Mouse (Mus musculus): ENCODE data around the gene Fbxo7. TPM values are rescaled to one million over a fixed set of nuclear protein-coding genes. Genes with fewer than 3 reads are reported as not detected.

Fbxo7 gene
- polyA plus RNA-seq, 1 experiment from 2014 or later, result 24.9 TPM

- 78% methylated on average over 5 of the region's 5 CpGs for WGBS
- Histone ChIP-seq H3K36me3 (ENCODE audit: control insufficient read depth, insufficient read depth, low read length) (peaks cover 5% of the 10 kb centered on the region; the same call in 1 of the 2 replicates), H3K4me2 (ENCODE audit: low read length) (no peak overlapping the region), H3K27me3 (replicated peaks; ENCODE audit: control insufficient read depth, insufficient read depth, low read length) (no peaks in the 10 kb centered on the region), H3K4me1 (ENCODE audit: control insufficient read depth, insufficient read depth, low read depth, low read length) (no peaks in the 10 kb centered on the region; the same call in 1 of the 2 replicates), H3K9me3 (ENCODE audit: control insufficient read depth, low read length) (peaks cover 5% of the 10 kb centered on the region; the same call in 1 of the 2 replicates), H3K4me3 (ENCODE audit: low read length) (no peak overlapping the region), H3K9ac (ENCODE audit: low read depth, low read length) (no peak overlapping the region), H3K27ac (ENCODE audit: low read depth, low read length) (no peak overlapping the region)
- no peak for ATAC-seq
Observed at GRCm38 (mm10) chr10:86066651-86067050, 44.9 kb downstream of the Fbxo7 start.

GRCm38 (mm10) chr10:86067911-86068310, 46.1 kb downstream of the Fbxo7 start:
- no peaks in the 10 kb centered on the region for H3K9me3 ChIP-seq (ENCODE audit: control insufficient read depth, low read length)
- WGBS, result 81% methylated on average over 10 of the region's 10 CpGs
- H3K4me3 ChIP-seq (ENCODE audit: low read length), result no peak overlapping the region
- no peak overlapping the region for H3K4me2 ChIP-seq (ENCODE audit: low read length)
- H3K9ac ChIP-seq (ENCODE audit: low read depth, low read length), result no peak overlapping the region
- H3K27ac ChIP-seq (ENCODE audit: low read depth, low read length), result no peak overlapping the region
- H3K27me3 ChIP-seq (replicated peaks; ENCODE audit: control insufficient read depth, insufficient read depth, low read length), result no peaks in the 10 kb centered on the region
- no peaks in the 10 kb centered on the region for H3K36me3 ChIP-seq (ENCODE audit: control insufficient read depth, insufficient read depth, low read length)
- no peaks in the 10 kb centered on the region; the same call in 1 of the 2 replicates for H3K4me1 ChIP-seq (ENCODE audit: control insufficient read depth, insufficient read depth, low read depth, low read length)
- ATAC-seq, result no peak

DNA sequence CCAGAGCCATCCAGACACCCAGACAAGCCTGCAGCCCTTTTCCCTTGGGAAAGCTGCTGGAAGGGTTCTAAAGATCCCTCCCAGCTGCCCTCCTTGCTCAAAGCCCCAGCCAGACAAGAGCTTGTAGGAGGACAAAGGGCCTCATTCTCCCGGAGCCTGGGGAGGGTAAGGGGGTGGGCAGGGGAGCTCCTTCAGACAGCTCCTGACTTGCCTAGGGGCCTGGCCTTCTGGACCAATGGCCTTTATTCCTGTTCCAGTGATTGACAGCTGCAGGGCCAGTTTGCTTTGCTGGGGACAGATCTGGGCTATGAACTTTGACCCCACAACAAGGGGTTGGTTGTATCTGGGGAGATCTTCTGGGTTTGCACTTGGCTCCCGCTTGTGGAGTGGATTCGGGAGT, 47.6 kb downstream of the Fbxo7 start:
- Histone ChIP-seq H3K4me2 (ENCODE audit: low read length) (no peak overlapping the region), H3K4me1 (ENCODE audit: control insufficient read depth, insufficient read depth, low read depth, low read length) (no peaks in the 10 kb centered on the region; the same call in 1 of the 2 replicates), H3K36me3 (ENCODE audit: control insufficient read depth, insufficient read depth, low read length) (peaks cover 2% of the 10 kb centered on the region; the same call in 1 of the 2 replicates), H3K4me3 (ENCODE audit: low read length) (no peak overlapping the region), H3K27ac (ENCODE audit: low read depth, low read length) (no peak overlapping the region), H3K9me3 (ENCODE audit: control insufficient read depth, low read length) (peaks cover 2% of the 10 kb centered on the region; the same call in 1 of the 2 replicates), H3K9ac (ENCODE audit: low read depth, low read length) (no peak overlapping the region), H3K27me3 (replicated peaks; ENCODE audit: control insufficient read depth, insufficient read depth, low read length) (no peaks in the 10 kb centered on the region)
- ATAC-seq, result peak; percentile 77
- WGBS, result 9% methylated on average over 3 of the region's 3 CpGs

DNA sequence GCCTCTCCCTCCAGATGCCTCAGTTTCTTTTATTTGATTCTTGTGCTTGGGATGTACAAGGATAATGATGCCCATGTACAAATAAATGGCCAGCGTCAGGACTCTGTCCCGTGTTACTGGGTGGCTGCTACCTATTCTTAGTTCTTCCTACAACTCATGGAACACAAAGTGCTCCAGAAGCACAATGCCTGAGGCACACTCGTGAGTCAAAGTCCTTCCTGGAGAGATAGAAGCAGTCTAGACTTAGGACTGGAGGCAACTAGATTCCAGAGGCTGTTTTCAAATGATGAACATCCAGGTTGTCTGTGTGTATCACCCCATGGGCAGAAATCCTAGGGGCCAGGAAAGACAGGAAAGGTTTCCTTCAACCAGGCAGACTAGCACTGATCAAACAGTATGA, 49.0 kb downstream of the Fbxo7 start:
- no peaks in the 10 kb centered on the region for H3K27me3 ChIP-seq (replicated peaks; ENCODE audit: control insufficient read depth, insufficient read depth, low read length)
- H3K27ac ChIP-seq (ENCODE audit: low read depth, low read length), result no peak overlapping the region
- WGBS, result 92% methylated on average over 3 of the region's 3 CpGs
- H3K9ac ChIP-seq (ENCODE audit: low read depth, low read length), result no peak overlapping the region
- H3K36me3 ChIP-seq (ENCODE audit: control insufficient read depth, insufficient read depth, low read length), result peaks cover 2% of the 10 kb centered on the region; the same call in 1 of the 2 replicates
- H3K4me1 ChIP-seq (ENCODE audit: control insufficient read depth, insufficient read depth, low read depth, low read length), result no peaks in the 10 kb centered on the region
- no peak overlapping the region for H3K4me3 ChIP-seq (ENCODE audit: low read length)
- peaks cover 2% of the 10 kb centered on the region; the same call in 1 of the 2 replicates for H3K9me3 ChIP-seq (ENCODE audit: control insufficient read depth, low read length)
- ATAC-seq, result no peak
- H3K4me2 ChIP-seq (ENCODE audit: low read length), result no peak overlapping the region

GRCm38 (mm10) chr10:86074134-86074533, 52.4 kb downstream of the Fbxo7 start:
- Histone ChIP-seq H3K4me2 (ENCODE audit: low read length) (no peak overlapping the region), H3K9me3 (ENCODE audit: control insufficient read depth, low read length) (peaks cover 2% of the 10 kb centered on the region; the same call in 1 of the 2 replicates)
- WGBS, result 78% methylated on average over 4 of the region's 4 CpGs

DNA sequence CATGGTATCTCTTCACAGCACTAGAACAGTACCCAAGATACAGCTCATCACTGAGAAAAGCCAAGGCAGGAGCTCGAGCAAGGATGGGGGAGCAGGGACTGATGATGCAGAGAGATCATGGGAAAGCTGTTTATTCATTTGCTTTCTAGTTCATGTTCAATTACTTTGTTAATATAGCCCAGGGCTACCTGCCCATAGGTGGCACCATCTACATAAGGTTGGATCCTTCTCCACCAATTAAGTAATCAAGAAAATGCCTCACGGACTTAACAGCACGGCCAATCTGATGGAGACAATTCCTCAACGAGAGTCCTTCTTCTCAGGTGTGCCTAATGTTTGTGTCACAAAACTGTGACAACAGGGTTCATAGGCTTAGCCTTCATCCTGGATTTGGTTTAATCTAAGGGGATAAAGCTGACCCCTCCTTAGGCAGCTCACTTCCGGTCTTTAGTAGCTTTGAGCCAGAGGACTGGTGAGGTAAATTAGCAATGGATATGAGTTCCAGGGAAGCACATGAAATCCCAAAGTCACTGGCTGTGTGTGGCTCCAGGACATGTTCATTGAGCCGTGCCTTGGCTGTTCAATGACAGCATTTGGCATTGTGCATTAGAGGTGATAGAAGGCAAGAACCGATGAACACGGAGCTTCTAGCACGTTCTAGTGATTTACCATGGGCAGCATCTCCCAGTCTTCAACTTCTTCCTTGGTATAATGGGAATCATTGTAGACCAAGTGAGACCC, 53.4 kb downstream of the Fbxo7 start:
- no peaks in the 10 kb centered on the region for H3K27me3 ChIP-seq (replicated peaks; ENCODE audit: control insufficient read depth, insufficient read depth, low read length)
- no peaks in the 10 kb centered on the region for H3K4me1 ChIP-seq (ENCODE audit: control insufficient read depth, insufficient read depth, low read depth, low read length)
- peaks cover 2% of the 10 kb centered on the region; the same call in 1 of the 2 replicates for H3K36me3 ChIP-seq (ENCODE audit: control insufficient read depth, insufficient read depth, low read length)
- ATAC-seq, result no peak
- no peak overlapping the region for H3K4me2 ChIP-seq (ENCODE audit: low read length)
- H3K27ac ChIP-seq (ENCODE audit: low read depth, low read length), result no peak overlapping the region
- peaks cover 2% of the 10 kb centered on the region; the same call in 1 of the 2 replicates for H3K9me3 ChIP-seq (ENCODE audit: control insufficient read depth, low read length)
- no peak overlapping the region for H3K4me3 ChIP-seq (ENCODE audit: low read length)
- WGBS, result 87% methylated on average over 9 of the region's 9 CpGs
- H3K9ac ChIP-seq (ENCODE audit: low read depth, low read length), result no peak overlapping the region

More at GRCm38 (mm10) chr10:86074134-86074533, 52.4 kb downstream of the Fbxo7 start:
- no peaks in the 10 kb centered on the region for H3K4me1 ChIP-seq (ENCODE audit: control insufficient read depth, insufficient read depth, low read depth, low read length)
- no peak overlapping the region for H3K9ac ChIP-seq (ENCODE audit: low read depth, low read length)
- no peak overlapping the region for H3K27ac ChIP-seq (ENCODE audit: low read depth, low read length)
- peaks cover 2% of the 10 kb centered on the region; the same call in 1 of the 2 replicates for H3K36me3 ChIP-seq (ENCODE audit: control insufficient read depth, insufficient read depth, low read length)
- no peak overlapping the region for H3K4me3 ChIP-seq (ENCODE audit: low read length)
- ATAC-seq, result no peak
- no peaks in the 10 kb centered on the region for H3K27me3 ChIP-seq (replicated peaks; ENCODE audit: control insufficient read depth, insufficient read depth, low read length)

- H3K36me3 ChIP-seq (ENCODE audit: control insufficient read depth, insufficient read depth, low read length), result peaks cover 2% of the 10 kb centered on the region; the same call in 1 of the 2 replicates
- H3K9ac ChIP-seq (ENCODE audit: low read depth, low read length), result no peak overlapping the region
- H3K27ac ChIP-seq (ENCODE audit: low read depth, low read length), result no peak overlapping the region
- no peaks in the 10 kb centered on the region for H3K27me3 ChIP-seq (replicated peaks; ENCODE audit: control insufficient read depth, insufficient read depth, low read length)
- no peak overlapping the region for H3K4me3 ChIP-seq (ENCODE audit: low read length)
- no peaks in the 10 kb centered on the region for H3K4me1 ChIP-seq (ENCODE audit: control insufficient read depth, insufficient read depth, low read depth, low read length)
- ATAC-seq, result no peak
- WGBS, result 69% methylated on average over 2 of the region's 2 CpGs
- H3K9me3 ChIP-seq (ENCODE audit: control insufficient read depth, low read length), result peaks cover 2% of the 10 kb centered on the region; the same call in 1 of the 2 replicates
- H3K4me2 ChIP-seq (ENCODE audit: low read length), result no peak overlapping the region
Observed at GRCm38 (mm10) chr10:86077272-86077671, 55.5 kb downstream of the Fbxo7 start.

- ATAC-seq, result no peak
- Histone ChIP-seq H3K36me3 (ENCODE audit: control insufficient read depth, insufficient read depth, low read length) (peaks cover 1% of the 10 kb centered on the region; the same call in 1 of the 2 replicates), H3K27me3 (replicated peaks; ENCODE audit: control insufficient read depth, insufficient read depth, low read length) (no peaks in the 10 kb centered on the region), H3K27ac (ENCODE audit: low read depth, low read length) (no peak overlapping the region), H3K9ac (ENCODE audit: low read depth, low read length) (no peak overlapping the region), H3K4me2 (ENCODE audit: low read length) (no peak overlapping the region), H3K4me3 (ENCODE audit: low read length) (no peak overlapping the region), H3K9me3 (ENCODE audit: control insufficient read depth, low read length) (peaks cover 2% of the 10 kb centered on the region; the same call in 1 of the 2 replicates), H3K4me1 (ENCODE audit: control insufficient read depth, insufficient read depth, low read depth, low read length) (no peaks in the 10 kb centered on the region)
- 85% methylated on average over 2 of the region's 2 CpGs for WGBS
Observed at GRCm38 (mm10) chr10:86078761-86079160, 57.0 kb downstream of the Fbxo7 start.

DNA sequence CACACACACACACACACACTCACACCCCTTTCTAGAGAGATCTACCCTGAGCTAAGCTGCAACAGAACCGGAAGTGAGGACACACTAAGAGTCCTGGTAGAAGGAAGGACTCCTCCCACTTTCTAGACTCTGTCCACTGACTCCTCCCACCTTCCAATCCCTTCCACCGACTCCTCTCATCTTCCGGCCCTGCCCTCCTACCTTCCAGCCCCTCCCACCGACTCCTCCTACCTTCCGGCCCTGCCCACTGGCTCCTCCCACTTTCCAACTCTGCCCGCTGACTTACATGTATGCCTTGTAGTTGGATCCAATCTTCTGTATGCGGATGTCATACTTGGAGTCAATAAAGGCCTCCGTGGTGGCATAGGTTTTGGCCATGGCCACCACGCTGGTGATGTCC, 58.1 kb downstream of the Fbxo7 start:
- Histone ChIP-seq H3K27me3 (replicated peaks; ENCODE audit: control insufficient read depth, insufficient read depth, low read length) (no peaks in the 10 kb centered on the region), H3K4me1 (ENCODE audit: control insufficient read depth, insufficient read depth, low read depth, low read length) (no peaks in the 10 kb centered on the region), H3K9me3 (ENCODE audit: control insufficient read depth, low read length) (no peaks in the 10 kb centered on the region), H3K27ac (ENCODE audit: low read depth, low read length) (no peak overlapping the region), H3K4me3 (ENCODE audit: low read length) (no peak overlapping the region), H3K9ac (ENCODE audit: low read depth, low read length) (no peak overlapping the region), H3K4me2 (ENCODE audit: low read length) (no peak overlapping the region), H3K36me3 (ENCODE audit: control insufficient read depth, insufficient read depth, low read length) (no peaks in the 10 kb centered on the region)
- ATAC-seq, result no peak
- WGBS, result 85% methylated on average over 9 of the region's 9 CpGs

All from hindbrain, embryonic 16.5 days (tissue).